Mouse (Mus musculus) neutrophil, adult 5-6 weeks (primary cell): ENCODE data around the gene Sla2. TPM values are rescaled to one million over a fixed set of nuclear protein-coding genes. Genes with fewer than 3 reads are reported as not detected.
"Not testable (repeated sequence)": the region's sequence is repeated elsewhere in the genome, so short reads cannot be mapped to it uniquely, and the experiment has no call there.

ENCODE experiments used
- ATAC-seq: fragments of 151-379, 151-347 bp; 2 replicates; pipeline ENCODE4 v1.8.0; 2017; ENCODE audit warnings: mild to moderate bottlenecking, moderate TSS enrichment; ENCODE audit not compliant: insufficient number of reproducible peaks, poor library complexity, low FRiP score, severe bottlenecking; ENCODE audit errors: extremely low read depth
- total RNA-seq: library from RNA; stranded (forward); fragments of 200-1000 nt; gene quantifications from 2 replicates; pipeline ENCODE4 v1.2.3, GENCODE M21; 2017

Gene Sla2
- total RNA-seq, 1 experiment from 2014 or later: 4.8 TPM

- no peak for ATAC-seq
These were observed 12.1 kb downstream of the Sla2 start for GRCm38 (mm10) chr2:156874760-156875510.

DNA sequence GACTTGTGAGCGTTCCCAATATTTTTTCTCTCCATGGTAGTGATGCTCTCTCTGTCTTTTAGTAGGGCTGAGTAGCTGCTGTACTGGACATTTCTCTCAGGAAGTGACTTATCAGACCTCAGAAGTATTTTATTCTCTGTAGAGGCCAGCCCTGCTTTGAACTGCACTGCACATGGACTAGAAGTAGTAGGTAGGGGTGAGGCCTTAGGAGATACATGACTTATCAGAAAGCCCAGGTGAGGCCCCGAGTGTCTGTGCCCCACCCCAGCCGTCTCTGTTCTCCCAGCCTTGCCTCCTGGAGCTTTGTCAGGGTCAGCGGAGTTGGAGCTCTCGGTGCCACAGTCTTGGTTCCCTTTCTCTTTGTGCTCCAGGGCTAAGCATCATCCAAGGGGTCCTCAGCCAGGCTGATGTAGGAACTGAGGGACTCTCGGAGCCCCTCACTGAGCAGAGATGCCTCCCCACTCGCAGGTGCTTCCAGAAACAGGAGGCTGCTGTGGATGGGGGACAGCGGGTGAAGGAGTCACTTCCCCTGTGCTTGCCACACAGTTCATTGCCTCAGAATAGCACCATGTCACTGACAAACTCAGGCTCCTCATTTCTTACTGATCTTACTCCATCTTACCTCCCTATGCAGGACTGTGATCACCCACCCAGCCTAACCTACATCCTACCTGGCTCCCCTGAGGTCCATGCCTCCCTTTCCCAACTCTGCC is 12.8 kb downstream of the Sla2 start:
- ATAC-seq: no peak

DNA sequence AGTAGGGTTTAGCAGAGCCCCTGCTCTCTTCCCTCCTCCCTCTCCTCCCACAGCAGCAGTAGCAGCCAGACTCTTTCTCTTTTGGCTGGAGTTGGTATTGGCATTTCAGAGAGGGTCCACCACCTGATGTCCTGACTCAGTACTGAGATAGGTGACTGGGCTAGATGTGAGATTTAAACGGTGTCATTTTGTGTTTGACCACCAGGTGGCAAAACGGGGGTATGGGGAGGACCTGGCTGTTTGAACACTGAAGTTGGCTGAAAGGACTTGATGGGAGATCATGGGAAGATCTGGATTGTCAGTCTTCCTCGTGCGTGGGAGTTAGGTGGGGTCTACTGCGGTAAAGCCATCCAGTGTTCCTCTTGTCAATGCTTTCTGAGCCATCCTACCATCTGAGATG is 13.4 kb downstream of the Sla2 start:
- peak; percentile 60 for ATAC-seq

GRCm38 (mm10) chr2:156870519-156870918 is 16.5 kb downstream of the Sla2 start:
- ATAC-seq: no peak

DNA sequence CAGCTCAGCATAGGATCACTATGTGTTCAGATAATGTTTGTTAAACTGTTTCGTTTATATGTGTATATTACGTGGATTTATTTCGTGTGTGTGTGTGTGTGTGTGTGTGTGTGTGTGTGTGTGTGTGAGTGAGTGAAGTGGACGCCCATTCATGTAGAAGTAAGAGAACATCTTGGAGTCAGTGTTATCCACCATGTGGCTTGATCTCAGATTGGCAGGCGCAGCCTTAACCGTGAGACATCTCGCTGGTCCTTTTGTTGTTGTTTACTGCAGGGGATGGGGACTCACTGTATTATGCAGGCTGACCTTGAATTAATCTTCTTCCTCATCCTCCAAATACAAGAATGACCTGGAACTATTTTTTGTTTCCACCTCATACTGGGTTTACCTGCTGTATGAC is 17.4 kb downstream of the Sla2 start:
- no peak for ATAC-seq

DNA sequence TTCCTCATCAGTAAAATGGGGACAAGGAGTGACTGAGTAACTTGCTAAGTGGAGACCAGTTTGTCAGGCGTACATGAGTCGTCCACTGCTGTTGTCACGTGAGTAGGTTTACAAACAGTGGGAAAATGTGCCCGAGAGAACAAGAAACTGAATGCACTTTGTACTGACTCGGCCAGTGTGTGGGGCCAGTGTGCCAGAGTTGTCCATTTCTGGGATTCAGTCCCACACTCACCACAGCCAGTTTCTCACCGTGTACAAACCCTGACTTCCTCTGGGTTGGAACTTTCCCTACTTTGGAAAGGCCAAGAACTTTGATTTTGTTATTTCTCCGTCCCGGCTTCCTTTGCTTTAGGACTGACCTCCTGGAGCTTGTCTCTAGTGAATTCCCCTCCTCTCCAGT is 18.0 kb downstream of the Sla2 start:
- ATAC-seq: no peak

GRCm38 (mm10) chr2:156864481-156864880 is 22.5 kb downstream of the Sla2 start:
- ATAC-seq: no peak

DNA sequence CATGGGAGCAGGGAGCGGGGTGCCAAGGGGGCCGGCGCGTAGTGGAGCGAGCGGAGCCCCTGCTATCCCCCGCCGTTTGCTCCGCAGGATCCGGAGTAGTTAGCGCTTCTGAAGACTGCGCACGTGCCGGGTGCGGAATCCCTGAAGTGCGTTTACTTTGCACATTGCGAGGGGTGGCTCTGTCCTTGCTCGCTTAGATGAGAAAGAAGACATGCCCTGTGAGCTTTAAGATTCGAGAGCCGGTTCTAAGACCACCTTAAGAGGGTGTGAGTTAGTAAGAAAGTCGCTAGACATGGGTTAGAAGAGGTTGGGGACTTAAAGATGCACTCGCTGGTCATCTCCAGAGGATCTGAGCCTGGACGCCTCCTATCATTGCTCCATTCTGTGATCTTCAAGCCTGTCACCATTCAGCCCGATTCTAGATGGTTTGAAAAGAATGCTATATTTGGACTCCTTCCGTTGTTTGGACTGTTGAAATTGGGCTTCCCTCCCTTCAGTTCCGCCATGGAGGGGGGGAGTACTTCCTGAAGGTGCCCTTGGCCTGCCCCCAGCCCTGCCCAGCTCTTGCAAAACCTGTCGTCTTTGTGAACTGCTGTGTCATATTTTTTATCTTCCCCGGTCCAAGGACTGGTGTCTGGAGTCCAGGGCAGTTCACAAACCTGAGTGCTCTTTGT is 23.4 kb downstream of the Sla2 start:
- ATAC-seq: peak; percentile 80

GRCm38 (mm10) chr2:156862772-156863486 is 24.1 kb downstream of the Sla2 start, which contains the start of gene Rab5if:
Gene Rab5if (plus strand): TSS chr2:156863128.
- ATAC-seq: peak; percentile 89

DNA sequence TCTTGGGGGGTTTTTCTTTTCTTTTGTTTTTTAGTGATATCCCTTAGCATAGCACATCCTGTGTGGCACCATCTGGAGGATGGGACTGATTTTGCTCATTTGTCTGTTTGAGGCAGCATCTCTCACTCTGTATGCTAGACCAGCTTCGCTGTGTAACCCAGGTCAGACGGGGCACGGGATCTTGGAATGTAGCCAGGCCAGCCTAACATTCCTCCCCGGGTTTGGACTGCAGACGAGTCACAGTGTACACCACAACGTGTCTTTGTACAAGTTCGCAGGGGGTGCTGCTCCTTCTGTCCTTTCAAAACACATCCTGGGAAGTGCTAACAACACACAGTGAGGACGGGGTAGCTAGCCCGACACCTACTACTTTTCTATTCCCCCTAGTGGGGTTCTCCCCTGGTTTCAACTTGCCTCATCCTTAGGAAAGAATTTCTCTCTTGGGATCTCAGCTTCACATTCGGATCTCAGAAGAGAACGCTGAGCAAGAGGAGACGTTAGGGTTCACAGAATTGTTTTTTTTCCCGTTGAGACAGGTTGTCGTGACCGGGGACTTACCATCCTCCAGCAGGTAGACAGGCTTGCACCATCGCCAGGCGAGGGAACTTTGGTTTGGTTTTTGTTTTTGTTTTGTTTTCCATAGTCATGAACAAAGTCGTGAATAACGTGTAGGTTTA is 24.8 kb downstream of the Sla2 start:
- no peak for ATAC-seq

- no peak for ATAC-seq
These were observed 28.3 kb downstream of the Sla2 start for GRCm38 (mm10) chr2:156858671-156859070.

DNA sequence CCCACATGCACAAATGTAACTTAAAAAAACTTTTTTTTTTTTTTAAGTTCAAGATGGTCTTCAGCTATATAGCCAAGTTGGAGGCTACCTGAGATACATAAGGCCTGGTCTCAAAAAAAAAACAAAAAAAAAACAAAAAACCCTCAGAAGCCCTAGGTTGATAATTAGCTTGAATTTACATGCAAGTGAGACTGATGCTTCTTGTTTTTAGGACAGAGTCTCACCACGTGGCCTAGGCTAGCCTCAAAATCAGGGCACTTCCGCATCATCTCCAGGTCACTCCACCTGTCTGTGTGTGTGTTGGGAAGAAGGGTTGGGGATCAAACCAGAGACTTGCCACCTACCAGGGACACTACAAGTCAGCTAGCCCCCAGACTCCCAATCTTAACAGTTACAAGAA is 29.2 kb downstream of the Sla2 start, which contains the start of gene 4930518I15Rik:
TSS of gene 4930518I15Rik (minus strand) at position 112 of the 400 bp plus-strand sequence.
- ATAC-seq: no peak

- peak; percentile 11; the same call in 1 of the 2 replicates for ATAC-seq
These were observed 29.6 kb downstream of the Sla2 start for GRCm38 (mm10) chr2:156857385-156857791.

DNA sequence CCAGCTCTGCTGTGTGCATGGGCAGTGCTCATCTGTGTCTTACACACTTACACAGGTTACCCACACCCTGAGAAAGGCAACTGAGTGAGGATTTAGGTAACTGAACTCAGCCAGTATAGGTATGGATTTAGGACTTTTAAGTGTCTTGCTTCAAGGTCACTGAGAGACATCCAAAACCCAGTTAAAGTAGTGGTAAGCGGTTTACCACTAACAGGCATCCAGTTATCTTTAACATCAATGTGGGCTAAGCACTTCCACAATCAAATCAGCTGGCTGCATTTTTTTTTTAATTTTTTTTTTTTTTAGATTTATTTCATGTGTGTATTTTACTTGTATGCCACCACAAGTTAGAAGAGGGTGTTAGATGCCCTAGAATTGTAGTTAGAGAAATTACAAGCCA is 30.7 kb downstream of the Sla2 start:
- ATAC-seq: no peak

DNA sequence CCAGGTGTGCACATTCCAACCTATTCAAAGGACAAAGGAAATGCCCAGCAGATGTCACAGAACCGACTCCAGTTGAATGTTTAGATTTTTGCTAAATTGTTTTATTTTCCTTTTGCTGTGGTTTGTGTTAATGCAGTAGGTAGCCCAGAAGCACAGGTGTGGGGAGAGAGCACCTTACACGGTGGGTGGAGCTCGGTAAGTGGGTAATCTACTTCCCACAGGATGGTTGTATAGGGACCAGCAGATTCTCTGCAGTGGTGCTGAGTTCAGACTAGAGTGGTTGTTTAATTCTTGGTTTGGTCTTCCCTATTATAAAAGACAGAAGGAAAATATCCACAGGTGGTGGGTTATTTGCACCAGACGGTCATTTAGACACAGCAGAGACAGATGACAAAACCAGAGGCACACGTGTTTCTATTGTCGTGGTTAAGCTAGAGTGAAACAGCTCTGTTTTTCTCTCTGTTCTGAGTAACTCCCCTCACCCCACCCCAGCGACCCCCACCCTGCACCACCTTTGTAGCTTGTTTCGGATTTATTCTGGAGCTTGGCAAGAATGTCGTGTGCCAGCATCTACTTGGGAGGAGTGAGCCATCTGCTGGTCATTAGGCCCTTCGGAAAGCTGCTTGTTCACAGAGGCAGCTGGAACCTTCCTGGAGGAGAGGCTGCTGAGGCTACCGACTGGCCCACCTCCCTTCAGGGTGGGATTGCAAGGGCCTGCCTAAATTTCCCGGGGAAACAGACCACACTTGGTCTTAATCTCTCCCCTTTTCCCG is 32.8 kb downstream of the Sla2 start:
- ATAC-seq: not testable (repeated sequence)

DNA sequence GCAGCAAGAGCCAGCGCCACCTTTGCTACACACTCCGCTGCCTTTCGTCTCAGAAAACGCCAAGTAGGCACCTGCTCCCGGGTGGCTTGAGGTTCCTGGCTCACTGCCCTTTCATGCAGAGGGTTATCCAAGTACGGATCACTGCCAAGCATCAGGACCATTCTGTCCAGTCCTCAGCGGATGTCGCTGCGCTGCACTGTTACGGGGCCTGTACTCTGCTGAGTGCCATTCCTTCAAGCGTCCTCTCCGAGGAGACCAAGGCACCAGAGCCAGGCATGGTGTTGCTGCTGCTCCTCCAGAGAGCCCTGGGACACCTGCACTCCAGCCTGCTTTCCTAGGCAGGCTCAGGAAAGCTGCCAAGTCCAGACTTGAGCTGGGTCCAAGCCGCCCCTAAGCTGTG is 33.4 kb downstream of the Sla2 start:
- not testable (repeated sequence) for ATAC-seq

- peak; percentile 95 for ATAC-seq
These were observed 36.5 kb downstream of the Sla2 start for GRCm38 (mm10) chr2:156850505-156850904.
